Mouse (Mus musculus) lung, postnatal 0 days (tissue): ENCODE measurements around the gene Fyb2. TPM values are rescaled to one million over a fixed set of nuclear protein-coding genes. Genes with fewer than 3 reads are reported as not detected.

Source experiments
- ATAC-seq: fragments of 200-750 bp; cut with Nextera tagmentation; 2 replicates; pipeline ENCODE4 v1.8.0; 2017; ENCODE audit warnings: moderate library complexity
- DNase-seq: peaks from one replicate; pipeline ENCODE4 v3.0.0-alpha.2; 2016; ENCODE audit warnings: low spot score
- H3K27ac ChIP-seq: fragments of 300-500 bp; sonication (generic); 2 replicates; pipeline ENCODE4 v1.5.1; 2014; ENCODE audit warnings: antibody characterized with exemption, mild to moderate bottlenecking, low read length, mixed read lengths
- H3K27me3 ChIP-seq: fragments of 300-500 bp; sonication (generic); replicated peaks from 2 replicates; pipeline ENCODE4 v1.6.1; 2014; ENCODE audit warnings: low read length, mixed read lengths; ENCODE audit not compliant: insufficient read depth
- H3K36me3 ChIP-seq: fragments of 300-500 bp; sonication (generic); 2 replicates; pipeline ENCODE4 v1.6.1; 2014; ENCODE audit warnings: low read length, mixed read lengths; ENCODE audit not compliant: insufficient read depth
- H3K4me1 ChIP-seq: fragments of 300-500 bp; sonication (generic); 2 replicates; pipeline ENCODE4 v1.6.1; 2014; ENCODE audit warnings: antibody characterized with exemption, low read depth, low read length, mixed read lengths; ENCODE audit not compliant: insufficient read depth
- H3K4me2 ChIP-seq: fragments of 300-500 bp; sonication (generic); replicated peaks from 2 replicates; pipeline ENCODE4 v1.6.1; 2014; ENCODE audit warnings: low read depth, mild to moderate bottlenecking, low read length, moderate library complexity, mixed read lengths
- H3K4me3 ChIP-seq: fragments of 300-500 bp; sonication (generic); 2 replicates; pipeline ENCODE4 v1.5.1; 2014; ENCODE audit warnings: low read depth, low read length
- H3K9ac ChIP-seq: fragments of 300-500 bp; sonication (generic); replicated peaks from 2 replicates; pipeline ENCODE4 v1.6.1; 2014; ENCODE audit warnings: low read depth, mild to moderate bottlenecking
- H3K9me3 ChIP-seq: fragments of 300-500 bp; sonication (generic); 2 replicates; pipeline ENCODE4 v1.6.1; 2016; ENCODE audit warnings: low read length, mixed read lengths
- CTCF ChIP-seq: IDR thresholded peaks from 2 replicates; pipeline ENCODE4 v1.5.1; 2016; ENCODE audit warnings: antibody characterized with exemption, mild to moderate bottlenecking
- EP300 ChIP-seq: IDR thresholded peaks from 2 replicates; pipeline ENCODE4 v1.6.1; 2016; ENCODE audit warnings: antibody characterized with exemption, mild to moderate bottlenecking, control low read depth
- WGBS: fragments of 180-500 bp; shearing (Covaris S2); extraction: QIAGEN DNeasy Blood & Tissue Kit; methylation state at CpG from one replicate; pipeline ENCODE4 v1.1.7; 2014; 5-methylcytosine and 5-hydroxymethylcytosine counted together
- polyA plus RNA-seq: library from polyadenylated mRNA; unstranded; fragments of >200 nt; fragmentation: Nextera tagmentation; extraction: Ambion mirVana; gene quantifications from 2 replicates; pipeline ENCODE4 v1.2.1, GENCODE M21; 2015

Gene Fyb2
- 0.08 and 0.13 TPM in 2 replicates for polyA plus RNA-seq

DNA sequence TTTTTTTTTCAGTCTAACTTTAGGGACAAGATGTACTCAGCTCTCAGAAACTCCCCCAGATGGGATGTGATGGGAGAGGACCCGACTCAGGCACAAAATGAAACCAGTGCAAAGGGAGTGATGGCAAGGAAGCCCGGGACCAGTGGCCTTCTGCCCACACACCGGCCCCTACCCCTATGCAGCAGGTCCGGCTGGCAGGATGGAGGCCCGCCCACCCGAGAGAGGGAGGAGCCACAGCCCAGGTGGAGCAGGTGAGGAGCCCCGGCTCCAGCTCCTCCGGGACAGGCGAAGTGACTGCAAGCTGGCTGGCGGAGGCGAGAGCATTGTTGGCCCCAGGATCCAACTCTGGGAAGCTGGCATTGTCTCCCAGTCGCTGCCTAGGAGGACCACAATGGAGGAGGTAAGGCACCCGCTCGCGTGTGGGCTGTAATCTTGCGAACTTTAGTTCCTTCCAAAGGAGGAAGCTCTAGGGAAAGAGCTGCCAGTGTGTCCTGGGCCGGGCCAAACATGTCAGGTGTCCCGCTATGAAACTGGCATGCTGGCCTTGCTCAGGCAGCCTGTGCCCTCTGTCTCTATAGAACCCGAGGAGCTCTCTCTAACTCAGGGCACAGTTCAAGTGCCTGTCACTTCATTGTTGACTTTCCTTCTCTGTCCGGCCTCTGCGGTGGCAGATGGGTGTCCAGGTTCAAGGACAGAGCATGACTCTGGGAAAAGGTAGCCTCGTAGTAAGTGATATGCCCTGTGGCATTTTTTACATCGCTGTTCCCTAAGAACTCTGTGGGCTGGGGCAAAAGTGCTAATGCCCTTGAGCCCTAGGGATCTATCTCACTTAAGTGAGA is at the start of gene Fyb2:
Gene Fyb2, plus strand, starts transcription at position 166 of the 839 bp plus-strand sequence.
- H3K27ac ChIP-seq: no peak within 1 kb of the TSS
- H3K27me3 ChIP-seq: no peaks in the 10 kb centered on the region
- TF ChIP-seq CTCF (no peak), EP300 (no peak)
- peak; percentile 41 for ATAC-seq
- no peak within 1 kb of the TSS for H3K9ac ChIP-seq
- no peaks in the 10 kb centered on the region for H3K4me1 ChIP-seq
- H3K4me3 ChIP-seq: no peak within 1 kb of the TSS
- no peaks in the 10 kb centered on the region for H3K36me3 ChIP-seq
- peak; percentile 10 for DNase-seq
- no peaks in the 10 kb centered on the region for H3K9me3 ChIP-seq
- WGBS: 17% methylated on average over 23 of the region's 23 CpGs
- peak within 1 kb of the TSS; percentile 45 for H3K4me2 ChIP-seq

DNA sequence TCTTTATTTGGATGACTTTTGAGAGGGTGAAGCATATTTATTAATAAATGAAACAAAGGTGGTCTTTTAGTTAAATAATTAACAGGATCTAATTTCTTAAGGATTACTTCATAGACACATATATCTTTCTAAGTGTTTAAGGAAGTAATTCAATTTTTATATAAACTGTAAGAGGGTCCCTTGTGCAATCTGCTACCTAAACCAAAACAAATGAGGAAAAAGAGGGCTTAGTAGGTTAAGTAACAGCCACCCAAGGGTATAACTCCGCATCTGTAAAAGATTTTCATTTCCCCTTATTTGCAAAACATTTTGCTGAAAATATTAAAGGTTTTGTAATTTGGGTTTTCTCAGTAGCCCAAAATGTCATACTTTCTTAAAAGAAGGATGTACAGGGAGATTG is 48.9 kb upstream of the Fyb2 start:
- no peak overlapping the region for H3K4me3 ChIP-seq
- ATAC-seq (no peak), DNase-seq (no peak)
- 84% methylated on average over 1 of the region's 1 CpGs for WGBS
- TF ChIP-seq EP300: no peak
- no peak for TF ChIP-seq CTCF
- H3K4me1 ChIP-seq: no peaks in the 10 kb centered on the region
- no peak overlapping the region for H3K9ac ChIP-seq
- H3K4me2 ChIP-seq: no peak overlapping the region
- H3K27ac ChIP-seq: no peak overlapping the region
- H3K9me3 ChIP-seq: no peaks in the 10 kb centered on the region
- no peaks in the 10 kb centered on the region for H3K36me3 ChIP-seq
- H3K27me3 ChIP-seq: no peaks in the 10 kb centered on the region

DNA sequence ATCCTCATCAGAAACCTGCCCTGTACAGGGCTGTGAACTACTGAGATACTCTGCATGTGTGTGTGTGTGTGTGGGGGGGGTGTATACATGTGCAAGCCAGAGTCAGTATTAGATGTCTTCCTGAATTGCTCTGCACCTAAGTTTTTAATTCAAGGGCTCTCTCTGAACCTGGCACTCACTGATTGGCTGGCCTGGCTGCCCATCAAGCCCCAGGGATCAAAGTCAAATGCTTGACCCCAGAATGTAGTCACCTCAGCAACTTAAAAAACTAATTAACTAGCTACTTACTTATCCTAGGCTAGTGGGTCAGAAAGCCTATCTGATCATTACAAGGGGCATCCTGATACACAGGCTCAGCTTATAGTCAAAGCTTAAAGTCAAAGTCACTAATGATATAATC is 43.7 kb upstream of the Fyb2 start:
- Histone ChIP-seq H3K4me3 (no peak overlapping the region), H3K4me2 (no peak overlapping the region), H3K27ac (no peak overlapping the region), H3K9ac (no peak overlapping the region), H3K9me3 (no peaks in the 10 kb centered on the region), H3K27me3 (no peaks in the 10 kb centered on the region), H3K4me1 (no peaks in the 10 kb centered on the region), H3K36me3 (no peaks in the 10 kb centered on the region)
- ATAC-seq (no peak), DNase-seq (no peak)
- TF ChIP-seq CTCF (no peak), EP300 (no peak)

DNA sequence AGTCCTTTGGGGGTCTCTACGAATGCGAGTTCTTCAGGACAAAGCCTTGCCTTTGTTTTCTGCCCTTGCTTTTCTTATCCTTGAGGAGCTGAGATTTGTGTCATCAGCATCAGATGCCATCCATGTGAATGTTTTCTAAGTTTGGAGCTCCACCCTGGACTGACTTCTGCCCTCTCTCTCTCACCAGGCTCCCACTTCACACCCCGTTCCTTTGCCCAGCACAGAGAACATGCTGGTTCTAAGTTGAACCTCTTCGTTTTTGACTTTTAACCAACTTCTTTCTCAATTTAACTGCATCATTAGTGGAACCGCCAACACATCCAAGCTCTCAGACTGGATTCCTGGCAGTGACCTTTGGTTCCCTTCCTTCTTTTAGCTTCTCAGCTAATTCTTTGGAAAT is 43.1 kb upstream of the Fyb2 start:
- Histone ChIP-seq H3K9me3 (no peaks in the 10 kb centered on the region), H3K9ac (no peak overlapping the region), H3K4me1 (no peaks in the 10 kb centered on the region), H3K4me2 (no peak overlapping the region), H3K27me3 (no peaks in the 10 kb centered on the region), H3K27ac (no peak overlapping the region), H3K4me3 (no peak overlapping the region), H3K36me3 (no peaks in the 10 kb centered on the region)
- TF ChIP-seq EP300 (no peak), CTCF (no peak)
- ATAC-seq (no peak), DNase-seq (no peak)
- WGBS: 86% methylated on average over 5 of the region's 5 CpGs

DNA sequence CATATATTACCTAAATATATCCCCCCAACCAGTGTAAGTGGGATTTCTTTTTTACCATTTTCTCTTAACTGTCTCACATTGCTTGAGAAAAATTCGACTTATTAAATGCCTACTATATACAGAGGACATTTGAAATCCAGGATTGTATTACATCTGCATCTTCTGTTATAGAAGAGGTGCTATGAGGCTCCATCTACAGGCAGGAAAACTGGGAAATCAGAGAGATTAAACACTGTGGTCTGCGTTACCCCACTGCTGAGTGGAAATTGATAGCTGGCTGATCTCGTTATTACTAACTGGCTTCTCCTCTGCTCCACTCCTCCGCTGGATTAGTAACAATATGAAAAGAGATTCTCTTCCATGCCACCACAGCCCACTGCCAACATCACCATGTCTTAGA is 37.4 kb upstream of the Fyb2 start:
- H3K4me3 ChIP-seq: no peak overlapping the region
- no peak for DNase-seq
- WGBS: 71% methylated on average over 4 of the region's 4 CpGs
- no peak overlapping the region for H3K4me2 ChIP-seq
- no peak overlapping the region for H3K27ac ChIP-seq
- H3K27me3 ChIP-seq: no peaks in the 10 kb centered on the region
- ATAC-seq: no peak
- H3K9me3 ChIP-seq: no peaks in the 10 kb centered on the region
- TF ChIP-seq EP300: no peak
- TF ChIP-seq CTCF: no peak
- no peak overlapping the region for H3K9ac ChIP-seq
- H3K36me3 ChIP-seq: no peaks in the 10 kb centered on the region
- H3K4me1 ChIP-seq: no peaks in the 10 kb centered on the region

DNA sequence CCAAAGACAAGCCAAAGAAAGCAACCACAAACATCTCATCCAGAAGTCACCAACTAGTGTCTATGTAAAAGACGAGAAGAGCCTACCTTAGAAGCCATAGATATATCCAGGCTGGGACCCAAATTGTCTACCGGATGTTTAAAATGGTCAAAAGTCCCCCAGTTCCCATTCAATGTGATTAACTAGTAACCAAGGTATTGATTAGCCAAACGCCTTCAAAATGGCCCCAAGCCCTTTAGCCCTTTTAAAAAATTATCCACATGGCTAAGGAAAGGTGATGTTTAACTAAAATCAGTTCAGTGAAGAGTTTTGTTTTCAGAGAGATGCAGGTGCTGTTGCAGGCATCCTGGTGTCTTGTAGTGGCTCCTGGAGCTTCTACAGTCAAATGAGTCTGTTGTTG is 36.9 kb upstream of the Fyb2 start, which contains the start of gene C8a:
Gene C8a, minus strand, starts transcription at position 76 of the 400 bp plus-strand sequence.
- Histone ChIP-seq H3K36me3 (no peaks in the 10 kb centered on the region), H3K27me3 (no peaks in the 10 kb centered on the region), H3K4me2 (no peak within 1 kb of the TSS), H3K9me3 (no peaks in the 10 kb centered on the region), H3K4me3 (no peak within 1 kb of the TSS), H3K9ac (no peak within 1 kb of the TSS), H3K27ac (no peak within 1 kb of the TSS), H3K4me1 (no peaks in the 10 kb centered on the region)
- ATAC-seq: no peak
- no peak for DNase-seq
- WGBS: 75% methylated on average over 3 of the region's 3 CpGs
- no peak for TF ChIP-seq CTCF
